Mouse (Mus musculus) ES-E14 (cell line): ENCODE results near the gene Cd28. TPM values are rescaled to one million over a fixed set of nuclear protein-coding genes. Genes with fewer than 3 reads are reported as not detected.

Experiments
- DNase-seq: peaks from one replicate; pipeline ENCODE4 v3.0.0-alpha.2; 2013; ENCODE audit warnings: low read depth, low spot score
- H3K27ac ChIP-seq: 2 replicates; pipeline ENCODE4 v1.5.1; 2012; ENCODE audit warnings: low read depth, mild to moderate bottlenecking, low read length, moderate library complexity, mixed read lengths; ENCODE audit not compliant: poor library complexity, insufficient read depth, severe bottlenecking
- H3K36me3 ChIP-seq: 2 replicates; pipeline ENCODE4 v1.6.1; 2012; ENCODE audit warnings: mild to moderate bottlenecking, low read length, moderate library complexity, mixed read lengths; ENCODE audit not compliant: control insufficient read depth, poor library complexity, insufficient read depth, severe bottlenecking
- H3K4me1 ChIP-seq, 2 experiments: fragments of 150-350 bp in 1 of 2; sonication (generic) in 1 of 2; 2 replicates each; pipeline ENCODE4 v1.6.1; 2012; ENCODE audit warnings: low read length in 2 of 2, mild to moderate bottlenecking in 1 of 2, mixed read lengths in 1 of 2; ENCODE audit not compliant: control insufficient read depth in 2 of 2, insufficient read depth in 2 of 2, poor library complexity in 1 of 2
- H3K4me3 ChIP-seq, 2 experiments: fragments of 150-350 bp in 1 of 2; sonication (generic) in 1 of 2; 2 replicates each; pipeline ENCODE4 v1.5.1; 2012; ENCODE audit warnings: low read length in 2 of 2, low read depth in 1 of 2, mild to moderate bottlenecking in 1 of 2, mixed read lengths in 1 of 2; ENCODE audit not compliant: insufficient read depth in 1 of 2, poor library complexity in 1 of 2, severe bottlenecking in 1 of 2
- H3K9ac ChIP-seq: 2 replicates; pipeline ENCODE4 v1.6.1; 2012; ENCODE audit warnings: low read depth, mild to moderate bottlenecking, low read length, mixed read lengths; ENCODE audit not compliant: poor library complexity, insufficient read depth, severe bottlenecking
- H3K9me3 ChIP-seq: fragments of 150-350 bp; sonication (generic); 2 replicates; pipeline ENCODE4 v1.6.1; 2012; ENCODE audit warnings: low read depth, mild to moderate bottlenecking, low read length; ENCODE audit not compliant: control insufficient read depth, insufficient read depth
- CHD2 ChIP-seq: IDR thresholded peaks from 2 replicates; pipeline ENCODE4 v1.6.1; 2014; ENCODE audit warnings: mild to moderate bottlenecking, low read depth, low read length, inconsistent platforms
- HCFC1 ChIP-seq: IDR thresholded peaks from 2 replicates; pipeline ENCODE4 v1.6.1; 2012; ENCODE audit warnings: low read length, inconsistent platforms, borderline replicate concordance; ENCODE audit not compliant: insufficient read depth
- MAFK ChIP-seq: IDR thresholded peaks from 2 replicates; pipeline ENCODE4 v1.6.1; 2014; ENCODE audit warnings: mild to moderate bottlenecking, low read depth, low read length, inconsistent platforms; ENCODE audit not compliant: insufficient read depth
- ZC3H11A ChIP-seq: IDR thresholded peaks from 2 replicates; pipeline ENCODE4 v1.6.1; 2012; ENCODE audit warnings: low read depth, mild to moderate bottlenecking, inconsistent platforms, low read length, borderline replicate concordance
- ZNF384 ChIP-seq: IDR thresholded peaks from 2 replicates; pipeline ENCODE4 v1.6.1; 2012; ENCODE audit warnings: low read depth, low read length, inconsistent platforms
- in situ Hi-C, 2 experiments: fragments of 600-800 bp; cut with MboI; formaldehyde crosslinking; loops; one replicate each; pipeline ENCODE4 v1.15.1; 2025; ENCODE audit warnings: low sequenced_read_pairs in 2 of 2, inconsistent platforms in 1 of 2; ENCODE audit not compliant: unreplicated experiment in 2 of 2
- total RNA-seq: library from RNA; depleted of rRNA; stranded (reverse); fragments of 300-350 nt; gene quantifications from 2 replicates; pipeline ENCODE4 v1.2.3, GENCODE M21; 2012

Gene Cd28
- total RNA-seq, 1 experiment, result 0.22 TPM

- H3K36me3 ChIP-seq, result no peaks in the 10 kb centered on the region
- in situ Hi-C loops, result no loop called here
- TF ChIP-seq ZNF384 (no peak), ZC3H11A (no peak), MAFK (no peak), HCFC1 (no peak)
Observed at GRCm38 (mm10) chr1:60795677-60796205, 79.1 kb downstream of the Cd28 start.

GRCm38 (mm10) chr1:60799795-60800345, 83.3 kb downstream of the Cd28 start:
- no peaks in the 10 kb centered on the region for H3K36me3 ChIP-seq
- H3K9ac ChIP-seq, result no peak overlapping the region
- no peaks in the 10 kb centered on the region for H3K9me3 ChIP-seq
- H3K27ac ChIP-seq, result no peak overlapping the region
- no peak overlapping the region for H3K4me3 ChIP-seq
- in situ Hi-C loops, result no loop called here
- TF ChIP-seq ZNF384, result no peak
- TF ChIP-seq HCFC1, result no peak
- TF ChIP-seq ZC3H11A, result no peak
- TF ChIP-seq MAFK, result no peak
- no peak for TF ChIP-seq CHD2
- no peak for DNase-seq
- H3K4me1 ChIP-seq, result no peaks in the 10 kb centered on the region

More at GRCm38 (mm10) chr1:60795677-60796205, 79.1 kb downstream of the Cd28 start:
- Histone ChIP-seq H3K27ac (no peak overlapping the region), H3K9me3 (no peaks in the 10 kb centered on the region), H3K9ac (no peak overlapping the region), H3K4me3 (no peak overlapping the region), H3K4me1 (no peaks in the 10 kb centered on the region)
- DNase-seq, result no peak

- TF ChIP-seq HCFC1 (no peak), MAFK (peak; percentile 89)
- in situ Hi-C loops, result no loop called here
- no peak for DNase-seq
- Histone ChIP-seq H3K4me1 (no peaks in the 10 kb centered on the region), H3K9ac (no peak overlapping the region), H3K9me3 (no peaks in the 10 kb centered on the region), H3K36me3 (no peaks in the 10 kb centered on the region), H3K4me3 (no peak overlapping the region), H3K27ac (no peak overlapping the region)
Observed at GRCm38 (mm10) chr1:60801210-60801671, 84.6 kb downstream of the Cd28 start.

- Histone ChIP-seq H3K9ac (no peak overlapping the region), H3K4me3 (no peak overlapping the region), H3K4me1 (no peaks in the 10 kb centered on the region), H3K27ac (no peak overlapping the region), H3K36me3 (no peaks in the 10 kb centered on the region), H3K9me3 (no peaks in the 10 kb centered on the region)
- TF ChIP-seq HCFC1, result no peak
- no peak for TF ChIP-seq CHD2
- TF ChIP-seq ZNF384, result no peak
- no peak for TF ChIP-seq MAFK
- TF ChIP-seq ZC3H11A, result no peak
- in situ Hi-C loops, result no loop called here
- DNase-seq, result no peak
Observed at GRCm38 (mm10) chr1:60803128-60803824, 86.7 kb downstream of the Cd28 start.
